Mouse (Mus musculus) CH12.LX (cell line): ENCODE measurements around the gene Mrpl14. TPM values are rescaled to one million over a fixed set of nuclear protein-coding genes. Genes with fewer than 3 reads are reported as not detected.

Experiments used
- DNase-seq: peaks from one replicate; pipeline ENCODE4 v3.0.0-alpha.2; 2013; ENCODE audit errors: extremely low read depth
- H3K27ac ChIP-seq: 2 replicates; pipeline ENCODE4 v1.5.1; 2012; ENCODE audit warnings: low read depth, mild to moderate bottlenecking, control low read depth, moderate library complexity; ENCODE audit not compliant: insufficient read depth
- H3K27me3 ChIP-seq: replicated peaks from 2 replicates; pipeline ENCODE3; 2012; ENCODE audit warnings: inconsistent platforms
- H3K36me3 ChIP-seq, 2 experiments: replicated peaks in 1 of 2; 2 replicates each; pipeline versions ENCODE3 to v1.6.1; 2012; ENCODE audit warnings: inconsistent platforms in 1 of 2, low read length in 1 of 2, mild to moderate bottlenecking in 1 of 2, mixed read lengths in 1 of 2, moderate library complexity in 1 of 2; ENCODE audit not compliant: control insufficient read depth in 1 of 2, insufficient read depth in 1 of 2
- H3K4me1 ChIP-seq, 2 experiments: 2 replicates each; pipeline ENCODE4 v1.6.1; 2012; ENCODE audit warnings: inconsistent platforms in 1 of 2, moderate library complexity in 1 of 2; ENCODE audit not compliant: insufficient read depth in 2 of 2, control insufficient read depth in 1 of 2
- H3K4me2 ChIP-seq: 2 replicates; pipeline ENCODE4 v1.6.1; 2012; ENCODE audit warnings: low read depth, mild to moderate bottlenecking, control low read depth; ENCODE audit not compliant: poor library complexity, insufficient read depth, severe bottlenecking
- H3K4me3 ChIP-seq, 3 experiments: fragments of 150-350 bp in 1 of 3; sonication (generic) in 1 of 3; replicated peaks in 1 of 3; 2 replicates each; pipeline versions ENCODE3 to v1.5.1; 2011 to 2012; ENCODE audit warnings: low read depth in 2 of 3, low read length in 2 of 3, mild to moderate bottlenecking in 2 of 3, moderate library complexity in 2 of 3, control low read depth in 1 of 3, improper control_type of control experiment in 1 of 3, inconsistent platforms in 1 of 3, mixed read lengths in 1 of 3; ENCODE audit not compliant: poor library complexity in 1 of 3
- H3K79me2 ChIP-seq: replicated peaks from 2 replicates; pipeline ENCODE4 v1.6.1; 2012; ENCODE audit warnings: mild to moderate bottlenecking, moderate library complexity; ENCODE audit not compliant: control insufficient read depth, poor library complexity, insufficient read depth, severe bottlenecking; ENCODE audit errors: extremely low read depth
- H3K9ac ChIP-seq: 2 replicates; pipeline ENCODE4 v1.6.1; 2012; ENCODE audit warnings: low read depth, mild to moderate bottlenecking, control low read depth, moderate library complexity; ENCODE audit not compliant: insufficient read depth
- H3K9me3 ChIP-seq: replicated peaks from 2 replicates; pipeline ENCODE3; 2012; ENCODE audit warnings: low read length, inconsistent platforms, mixed read lengths
- CHD1 ChIP-seq: IDR thresholded peaks from 2 replicates; pipeline ENCODE4 v1.6.1; 2012; ENCODE audit warnings: low read depth, low read length, improper control_type of control experiment, inconsistent platforms
- CHD2 ChIP-seq: IDR thresholded peaks from 2 replicates; pipeline ENCODE4 v1.6.1; 2011; ENCODE audit warnings: low read length, improper control_type of control experiment
- E2F4 ChIP-seq: IDR thresholded peaks from 2 replicates; pipeline ENCODE4 v1.6.1; 2011; ENCODE audit warnings: low read depth, low read length, improper control_type of control experiment; ENCODE audit not compliant: insufficient replicate concordance
- EP300 ChIP-seq: IDR thresholded peaks from 2 replicates; pipeline ENCODE4 v1.6.1; 2011; ENCODE audit warnings: low read length, improper control_type of control experiment
- GABPA ChIP-seq: IDR thresholded peaks from 2 replicates; pipeline ENCODE4 v1.6.1; 2012; ENCODE audit warnings: low read depth, low read length, improper control_type of control experiment, inconsistent platforms; ENCODE audit not compliant: insufficient replicate concordance
- IRF4 ChIP-seq: IDR thresholded peaks from 2 replicates; pipeline ENCODE4 v1.6.1; 2014; ENCODE audit warnings: low read depth, mild to moderate bottlenecking, inconsistent platforms, low read length, improper control_type of control experiment
- KAT2A ChIP-seq: IDR thresholded peaks from 2 replicates; pipeline ENCODE4 v1.6.1; 2012; ENCODE audit warnings: low read length, improper control_type of control experiment, inconsistent platforms; ENCODE audit not compliant: insufficient replicate concordance
- MAX ChIP-seq: IDR thresholded peaks from 2 replicates; pipeline ENCODE4 v1.6.1; 2011; ENCODE audit warnings: low read length, improper control_type of control experiment
- MAZ ChIP-seq: IDR thresholded peaks from 2 replicates; pipeline ENCODE4 v1.6.1; 2012; ENCODE audit warnings: low read depth, mild to moderate bottlenecking, inconsistent platforms, low read length, improper control_type of control experiment, moderate library complexity
- MYC ChIP-seq: IDR thresholded peaks from 2 replicates; pipeline ENCODE4 v1.6.1; 2011; ENCODE audit warnings: low read depth, mild to moderate bottlenecking, improper control_type of control experiment, low read length
- PAX5 ChIP-seq: IDR thresholded peaks from 2 replicates; pipeline ENCODE4 v1.6.1; 2012; ENCODE audit warnings: low read length, inconsistent platforms, mixed read lengths
- POLR2AphosphoS2 ChIP-seq: IDR thresholded peaks from 2 replicates; pipeline ENCODE4 v1.6.1; 2011; ENCODE audit warnings: low read depth, low read length, improper control_type of control experiment
- RCOR1 ChIP-seq: conservative IDR thresholded peaks from 2 replicates; pipeline ENCODE4 v1.6.1; 2012; ENCODE audit warnings: low read depth, mild to moderate bottlenecking, inconsistent platforms, low read length, improper control_type of control experiment
- SMC3 ChIP-seq: IDR thresholded peaks from 2 replicates; pipeline ENCODE4 v1.6.1; 2011; ENCODE audit warnings: low read depth, low read length, improper control_type of control experiment
- TCF12 ChIP-seq: IDR thresholded peaks from 2 replicates; pipeline ENCODE4 v1.6.1; 2014; ENCODE audit warnings: low read depth, mild to moderate bottlenecking, inconsistent platforms, low read length, improper control_type of control experiment
- UBTF ChIP-seq: IDR thresholded peaks from 2 replicates; pipeline ENCODE4 v1.6.1; 2012; ENCODE audit warnings: low read depth, mild to moderate bottlenecking, inconsistent platforms, low read length, improper control_type of control experiment, moderate library complexity
- USF2 ChIP-seq: conservative IDR thresholded peaks from 2 replicates; pipeline ENCODE4 v1.6.1; 2011; ENCODE audit warnings: low read depth, low read length, improper control_type of control experiment
- ZC3H11A ChIP-seq: IDR thresholded peaks from 2 replicates; pipeline ENCODE4 v1.6.1; 2012; ENCODE audit warnings: low read depth, mild to moderate bottlenecking, inconsistent platforms, low read length, improper control_type of control experiment
- ZMIZ1 ChIP-seq: IDR thresholded peaks from 2 replicates; pipeline ENCODE4 v1.6.1; 2012; ENCODE audit warnings: low read depth, mild to moderate bottlenecking, inconsistent platforms, low read length, improper control_type of control experiment
- ZNF384 ChIP-seq: IDR thresholded peaks from 2 replicates; pipeline ENCODE4 v1.6.1; 2012; ENCODE audit warnings: low read depth, low read length, improper control_type of control experiment, inconsistent platforms
- dilution Hi-C: fragments of 300-500 bp; cut with MboI; formaldehyde crosslinking; loops from 2 replicates; pipeline ENCODE4 v1.14.3; 2020; ENCODE audit warnings: low sequenced_read_pairs; ENCODE audit not compliant: extremely low pct_unique_long_range_greater_than_20kb, extremely low pct_ligation_motif_present
- in situ Hi-C: fragments of 300-500 bp; cut with MboI; formaldehyde crosslinking; loops from 3 replicates; pipeline ENCODE4 v1.14.3; 2019; ENCODE audit warnings: low sequenced_read_pairs, low pct_ligation_motif_present, low pct_unique_long_range_greater_than_20kb, mixed read lengths
- polyA plus RNA-seq: library from polyadenylated mRNA; unstranded; fragments of >175 nt; gene quantifications from 2 replicates; pipeline ENCODE4 v1.2.1, GENCODE M21; 2012; ENCODE audit warnings: low read depth; ENCODE audit not compliant: insufficient read length
- total RNA-seq, 2 experiments: library from RNA; depleted of rRNA; stranded (reverse); fragments of 300-350 nt in 1 of 2; fragments of >200 nt in 1 of 2; gene quantifications; 2 replicates each; pipeline ENCODE4 v1.2.3; 2012 to 2014

Gene Mrpl14
- total and polyA plus RNA-seq, 3 experiments = 46.1 to 62.5 (median 56.9) TPM

DNA sequence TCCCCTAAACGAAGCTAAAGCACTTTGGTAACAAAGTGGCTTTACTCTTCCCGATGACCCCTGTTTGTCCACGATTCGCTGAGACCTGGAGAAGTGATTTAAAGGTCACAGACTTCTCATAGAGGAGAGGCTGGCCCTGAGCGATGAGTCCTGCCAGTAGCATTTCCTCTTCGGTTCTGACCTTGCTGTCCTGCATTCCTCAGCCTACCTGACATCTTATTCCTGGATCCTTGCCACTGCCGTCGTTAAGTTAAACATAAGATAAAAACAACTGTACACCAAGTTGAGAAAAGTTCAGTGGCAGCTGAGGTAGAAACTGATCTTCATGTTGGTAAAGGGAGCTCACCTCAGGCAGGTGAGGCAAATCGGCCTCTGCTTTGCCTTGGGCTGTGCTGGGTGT is 3.0 kb downstream of the Mrpl14 start:
- no peaks in the 10 kb centered on the region for H3K9me3 ChIP-seq
- H3K4me1 ChIP-seq = peaks cover 10 to 55% of the 10 kb centered on the region in 2 experiments
- no peaks in the 10 kb centered on the region; the same call in 1 of the 2 replicates for H3K79me2 ChIP-seq
- in situ Hi-C loops = no loop called here
- H3K4me2 ChIP-seq = no peak overlapping the region
- DNase-seq = no peak
- H3K9ac ChIP-seq = no peak overlapping the region
- TF ChIP-seq ZC3H11A (no peak), TCF12 (no peak), MAZ (no peak), MYC (no peak), USF2 (no peak), POLR2AphosphoS2 (no peak), KAT2A (no peak), CHD2 (no peak), SMC3 (no peak), MAX (no peak), IRF4 (no peak), GABPA (no peak), CHD1 (no peak), E2F4 (no peak), PAX5 (no peak), ZMIZ1 (no peak)
- dilution Hi-C loops = no loop called here
- no peak overlapping the region for H3K27ac ChIP-seq
- no peaks in the 10 kb centered on the region for H3K27me3 ChIP-seq
- H3K36me3 ChIP-seq = peaks cover 0 to 22% of the 10 kb centered on the region in 2 experiments
- H3K4me3 ChIP-seq = no peak overlapping the region

DNA sequence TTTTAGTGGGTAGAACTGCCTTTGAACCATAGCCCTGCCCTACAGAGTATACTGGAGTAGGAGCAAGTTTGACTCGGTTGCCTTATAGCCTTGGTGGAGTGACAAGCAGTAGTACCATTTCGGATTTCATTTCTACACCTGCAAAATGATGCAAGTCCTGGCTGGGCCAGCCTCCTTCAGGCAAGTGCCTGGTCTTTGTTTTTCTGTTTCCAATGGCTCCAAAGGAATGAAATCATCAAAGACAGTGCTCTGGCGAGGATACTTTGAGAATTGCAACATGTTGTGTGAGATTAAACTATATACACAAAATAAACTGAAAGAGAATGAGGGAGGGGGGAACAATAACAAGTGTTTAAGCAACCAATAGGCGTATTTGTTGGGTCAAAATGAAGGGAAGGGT is 3.9 kb downstream of the Mrpl14 start:
- Histone ChIP-seq H3K4me2 (no peak overlapping the region), H3K27ac (no peak overlapping the region), H3K79me2 (no peaks in the 10 kb centered on the region; the same call in 1 of the 2 replicates), H3K27me3 (no peaks in the 10 kb centered on the region), H3K9ac (no peak overlapping the region), H3K4me1 (peaks cover 13 to 59% of the 10 kb centered on the region in 2 experiments), H3K36me3 (peaks cover 0 to 22% of the 10 kb centered on the region in 2 experiments), H3K9me3 (no peaks in the 10 kb centered on the region), H3K4me3 (no peak overlapping the region)
- no peak for TF ChIP-seq IRF4
- TF ChIP-seq RCOR1 = no peak
- no peak for TF ChIP-seq ZNF384
- no peak for TF ChIP-seq UBTF
- no peak for TF ChIP-seq SMC3
- no peak for TF ChIP-seq EP300
- DNase-seq = no peak
- dilution Hi-C loops = no loop called here
- in situ Hi-C loops = no loop called here
